Mouse (Mus musculus) cortical plate, adult 2 months (tissue): ENCODE data around the gene Tmcc2.

Experiments used
- CTCF ChIP-seq: fragments of 200-500 bp; IDR thresholded peaks from 2 replicates; pipeline ENCODE4 v1.5.1; 2011; ENCODE audit warnings: mild to moderate bottlenecking, control low read depth, low read length; ENCODE audit not compliant: insufficient read depth; ENCODE audit errors: extremely low read depth
- POLR2A ChIP-seq: fragments of 200-500 bp; IDR thresholded peaks from 2 replicates; pipeline ENCODE4 v1.6.1; 2011; ENCODE audit warnings: mild to moderate bottlenecking, low read length, control low read depth; ENCODE audit not compliant: insufficient read depth; ENCODE audit errors: extremely low read depth

- TF ChIP-seq CTCF, result no peak
- TF ChIP-seq POLR2A, result no peak
These were observed 29.1 kb upstream of the Tmcc2 start for GRCm38 (mm10) chr1:132420206-132420605.
